Mouse (Mus musculus) adrenal gland, adult 8-10 months (tissue): ENCODE measurements around the gene Slc9a4. TPM values are rescaled to one million over a fixed set of nuclear protein-coding genes. Genes with fewer than 3 reads are reported as not detected.
"Not testable (repeated sequence)": the region's sequence is repeated elsewhere in the genome, so short reads cannot be mapped to it uniquely, and the experiment has no call there.

Experiments used
- DNase-seq: peaks from one replicate; pipeline ENCODE4 v3.0.0; 2022
- total RNA-seq, 4 experiments: library from RNA; stranded (reverse); gene quantifications; 2 replicates each; pipeline ENCODE4 v1.2.4; 2022

The Slc9a4 gene
- not detected for total RNA-seq

DNA sequence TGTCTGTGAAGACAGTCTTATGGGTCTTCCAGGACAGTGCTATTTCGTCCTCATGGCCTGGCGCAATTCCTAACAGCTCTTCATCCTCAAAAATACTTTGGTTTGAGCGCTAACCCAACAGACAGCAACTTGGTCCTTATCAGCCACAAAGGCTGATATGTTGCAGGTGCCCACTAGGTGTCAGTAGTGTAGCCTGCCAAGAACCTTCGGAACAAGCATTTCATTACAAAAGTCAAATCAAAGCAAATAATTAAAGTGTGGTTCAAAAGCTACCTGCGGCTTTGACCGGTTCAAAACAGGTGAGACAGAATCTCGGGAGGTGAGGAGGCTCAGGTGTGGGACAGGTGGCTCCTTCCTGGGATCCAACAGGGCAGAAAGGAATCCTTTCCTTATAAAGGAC, at the start of gene Slc9a4:
Gene Slc9a4, plus strand, starts transcription at position 298 of the 400 bp plus-strand sequence.
- DNase-seq: no peak

DNA sequence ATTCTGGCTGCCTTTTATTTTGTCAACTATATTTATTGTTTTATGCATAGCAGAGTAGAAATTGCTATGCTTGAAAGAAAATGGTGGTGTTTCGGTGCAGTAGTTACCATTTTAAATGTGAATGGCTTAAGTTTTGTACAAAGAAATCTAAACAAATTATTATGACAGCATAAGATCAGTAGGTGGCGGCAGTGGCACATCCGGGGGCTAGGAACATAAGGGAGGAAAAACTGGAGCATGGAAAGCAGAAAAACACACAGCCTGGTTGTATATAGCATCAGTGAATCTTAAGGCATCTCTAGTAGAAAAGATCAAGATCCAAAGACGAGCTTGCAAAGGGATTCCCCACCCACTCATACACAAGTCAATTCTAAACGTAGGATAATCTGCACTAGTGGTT, 42.3 kb upstream of the Slc9a4 start:
- DNase-seq: no peak

DNA sequence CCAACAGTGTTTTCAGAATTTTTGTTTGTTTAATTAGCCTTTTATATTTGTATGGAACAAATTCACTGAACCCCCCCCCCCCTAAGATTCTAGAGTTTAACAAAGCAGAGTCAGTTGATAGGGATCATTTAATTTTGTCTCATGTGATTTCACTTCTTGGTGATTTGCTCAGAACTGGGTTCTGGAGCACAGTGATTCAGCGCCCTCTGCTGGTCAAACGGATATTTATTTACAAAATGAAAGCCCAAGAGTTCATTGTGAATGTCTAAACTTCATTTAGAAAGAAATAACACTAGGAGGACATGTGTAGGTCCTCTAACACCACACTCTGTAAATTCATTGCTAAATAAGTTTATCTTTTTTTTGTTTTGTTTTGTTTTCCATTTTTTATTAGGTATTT, 35.2 kb upstream of the Slc9a4 start:
- peak; percentile 7 for DNase-seq

DNA sequence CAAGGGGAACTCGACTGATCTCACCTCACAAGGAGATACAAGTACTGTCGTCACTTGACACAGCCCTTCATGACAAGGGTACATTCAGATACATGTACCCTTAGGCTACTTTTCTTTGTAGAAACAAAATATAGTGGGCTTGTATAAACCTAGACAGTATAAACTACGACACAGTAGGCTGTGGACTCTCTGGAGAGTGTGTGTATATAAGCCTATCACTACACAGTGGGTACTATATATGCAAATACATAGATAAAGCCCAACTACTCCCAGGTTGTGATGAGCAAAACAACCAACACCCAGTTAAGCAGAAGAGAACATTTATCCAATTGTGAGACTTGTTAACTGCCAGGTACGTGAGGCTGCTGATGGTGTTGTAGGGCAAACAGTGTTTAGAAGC, 33.2 kb upstream of the Slc9a4 start:
- no peak for DNase-seq

DNA sequence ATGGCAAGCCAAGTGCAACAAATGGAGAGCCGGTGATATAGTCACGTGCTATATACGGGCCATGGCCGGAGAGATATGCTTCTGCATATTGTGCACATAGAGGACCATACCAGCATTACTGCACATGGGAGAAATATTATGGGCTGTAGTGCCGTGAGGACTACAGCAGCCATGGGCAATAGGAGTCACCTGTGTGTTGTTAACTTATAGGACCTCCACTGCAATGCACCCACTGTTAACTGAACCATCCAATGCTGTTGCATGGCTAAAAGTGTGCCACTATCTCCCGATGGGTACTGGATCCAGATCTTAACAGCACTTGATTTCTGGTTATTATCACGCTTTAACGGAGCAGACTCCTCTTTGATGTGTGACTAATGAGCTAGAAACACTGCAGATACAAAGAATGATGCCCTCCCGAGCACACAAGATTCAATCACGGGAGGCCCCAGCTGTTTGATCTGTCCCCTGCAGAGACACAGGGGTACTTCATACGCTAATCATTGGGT, 32.8 kb upstream of the Slc9a4 start:
- no peak for DNase-seq

DNA sequence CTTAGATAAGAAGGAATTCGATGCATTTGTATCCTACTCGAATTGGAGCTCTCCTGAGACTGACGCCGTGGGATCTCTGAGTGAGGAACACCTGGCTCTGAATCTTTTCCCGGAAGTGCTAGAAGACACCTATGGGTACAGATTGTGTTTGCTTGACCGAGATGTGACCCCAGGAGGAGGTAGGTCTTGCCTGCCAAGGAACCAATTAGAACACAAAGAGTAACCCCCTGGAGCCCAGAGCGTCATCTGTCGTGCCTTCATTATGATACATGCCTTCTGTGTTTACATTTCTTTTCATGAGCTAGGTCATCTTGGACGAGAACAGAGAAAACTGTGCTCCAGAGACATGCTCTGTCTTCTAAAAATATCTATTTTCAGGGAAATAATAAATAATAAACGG, 32.1 kb upstream of the Slc9a4 start:
- no peak for DNase-seq

DNA sequence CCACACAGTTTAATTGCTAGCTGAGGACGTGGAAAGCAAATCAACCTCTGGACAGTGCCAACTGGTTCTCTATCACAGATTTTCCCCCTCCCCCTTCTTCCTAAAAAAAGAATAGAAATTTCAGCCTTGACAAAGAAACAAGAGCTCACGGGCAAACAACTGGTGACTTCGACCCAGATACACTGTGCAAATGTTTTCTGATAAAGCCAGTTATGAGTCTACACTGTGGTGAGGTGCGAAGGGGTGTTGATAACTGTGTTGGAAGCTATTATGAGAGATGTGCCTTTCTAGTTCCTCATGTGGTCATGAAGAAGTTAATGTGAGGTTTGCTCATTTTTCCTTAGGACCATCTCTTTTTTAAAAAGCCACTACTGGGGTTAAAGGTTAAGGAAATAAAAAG, 10.5 kb upstream of the Slc9a4 start:
- no peak for DNase-seq

DNA sequence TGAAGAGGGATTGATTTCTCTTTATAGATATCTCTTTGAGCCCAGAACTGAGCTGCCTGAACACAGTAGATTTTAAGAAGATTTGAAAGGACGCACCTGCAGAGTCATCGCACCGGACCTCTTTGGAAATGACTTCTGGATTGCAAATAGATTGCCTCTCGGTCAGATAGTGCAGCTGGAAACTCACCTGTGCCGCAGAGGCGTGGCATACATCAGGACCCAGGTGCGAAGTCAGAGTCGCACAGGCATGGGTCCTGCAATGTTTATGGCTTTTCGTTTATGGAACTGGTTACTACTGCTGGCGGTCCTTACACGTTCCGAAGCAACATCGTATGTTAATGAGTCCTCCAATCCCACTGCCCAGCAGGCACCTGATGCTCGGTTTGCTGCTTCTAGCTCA, 388 bp downstream of the Slc9a4 start:
- no peak for DNase-seq

DNA sequence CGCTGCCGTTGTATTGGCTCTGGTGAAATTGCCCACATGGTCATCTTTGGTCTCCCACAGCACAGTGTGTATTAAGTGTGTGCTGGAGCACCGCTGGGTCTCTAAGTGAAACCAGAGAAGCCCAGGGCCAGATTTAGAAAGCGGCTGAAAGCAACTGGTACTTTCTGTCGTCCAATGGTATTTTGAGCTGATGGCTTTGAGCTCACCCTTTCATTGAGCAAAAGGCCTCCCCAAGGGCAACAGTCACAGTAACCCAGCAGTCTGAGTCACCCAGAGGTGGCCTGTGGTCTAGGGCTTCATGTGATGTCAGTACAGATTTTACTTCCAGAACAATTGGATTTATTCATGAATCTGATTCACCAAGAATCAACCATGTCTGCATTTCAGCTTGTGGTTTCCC, 6.9 kb downstream of the Slc9a4 start:
- peak; percentile 24 for DNase-seq

DNA sequence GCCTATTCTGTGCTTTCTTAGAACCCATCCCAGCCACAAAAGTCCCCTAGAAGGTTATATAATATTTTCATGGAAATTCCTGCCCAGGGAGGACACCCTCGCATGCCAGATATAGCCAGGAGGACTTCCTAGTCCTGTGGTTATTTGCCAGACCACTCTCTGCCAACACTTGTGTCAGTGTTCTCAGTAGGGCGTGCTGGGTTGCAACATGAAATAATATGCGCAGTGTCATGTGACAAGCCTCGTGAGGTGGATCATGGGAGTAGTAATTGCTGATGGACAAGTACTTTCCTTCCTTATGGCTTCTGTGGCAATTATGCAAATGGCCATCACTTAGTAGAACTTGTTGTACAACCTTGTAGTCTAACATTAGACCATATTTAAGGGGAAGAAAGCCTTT, 11.1 kb downstream of the Slc9a4 start:
- no peak for DNase-seq

DNA sequence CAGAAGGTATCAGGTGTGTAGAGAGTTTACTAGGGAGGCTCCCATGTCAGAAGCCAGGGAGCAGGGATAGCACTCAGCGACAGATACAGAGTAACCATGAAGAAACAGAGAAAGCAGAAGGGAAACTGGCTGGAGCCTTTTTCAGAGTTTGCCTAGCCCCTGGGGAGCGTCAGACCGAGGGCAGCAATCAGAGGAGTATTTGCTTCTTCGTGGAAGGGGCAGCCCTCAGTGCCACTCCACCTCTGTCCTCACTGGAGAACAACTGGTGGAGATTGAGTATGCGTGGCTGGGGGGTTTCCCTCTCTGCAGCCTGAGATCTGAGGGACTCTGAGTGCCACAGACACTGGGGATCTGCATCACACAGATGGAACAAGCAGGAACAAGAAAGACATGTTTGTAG, 17.9 kb downstream of the Slc9a4 start:
- no peak for DNase-seq

DNA sequence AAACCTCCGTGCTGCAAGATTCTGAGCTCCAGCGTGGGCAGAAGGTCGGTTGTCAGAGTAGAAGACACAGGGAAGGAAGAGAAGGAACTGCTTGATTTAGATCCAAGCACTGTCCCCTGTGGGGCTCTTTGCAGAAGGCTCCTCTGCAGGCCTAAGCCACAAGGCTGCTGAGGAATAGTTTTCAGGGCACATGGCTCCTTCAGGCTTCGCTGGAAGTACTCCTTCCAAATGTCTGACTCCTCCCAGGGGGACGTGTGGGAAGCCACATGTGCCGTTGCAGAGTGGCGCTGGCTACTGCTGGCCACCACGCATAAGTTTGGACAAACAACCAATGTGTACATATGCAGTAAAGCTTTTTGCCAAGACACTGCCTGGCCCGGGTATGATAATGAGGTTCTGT, 19.8 kb downstream of the Slc9a4 start:
- DNase-seq: not testable (repeated sequence)

DNA sequence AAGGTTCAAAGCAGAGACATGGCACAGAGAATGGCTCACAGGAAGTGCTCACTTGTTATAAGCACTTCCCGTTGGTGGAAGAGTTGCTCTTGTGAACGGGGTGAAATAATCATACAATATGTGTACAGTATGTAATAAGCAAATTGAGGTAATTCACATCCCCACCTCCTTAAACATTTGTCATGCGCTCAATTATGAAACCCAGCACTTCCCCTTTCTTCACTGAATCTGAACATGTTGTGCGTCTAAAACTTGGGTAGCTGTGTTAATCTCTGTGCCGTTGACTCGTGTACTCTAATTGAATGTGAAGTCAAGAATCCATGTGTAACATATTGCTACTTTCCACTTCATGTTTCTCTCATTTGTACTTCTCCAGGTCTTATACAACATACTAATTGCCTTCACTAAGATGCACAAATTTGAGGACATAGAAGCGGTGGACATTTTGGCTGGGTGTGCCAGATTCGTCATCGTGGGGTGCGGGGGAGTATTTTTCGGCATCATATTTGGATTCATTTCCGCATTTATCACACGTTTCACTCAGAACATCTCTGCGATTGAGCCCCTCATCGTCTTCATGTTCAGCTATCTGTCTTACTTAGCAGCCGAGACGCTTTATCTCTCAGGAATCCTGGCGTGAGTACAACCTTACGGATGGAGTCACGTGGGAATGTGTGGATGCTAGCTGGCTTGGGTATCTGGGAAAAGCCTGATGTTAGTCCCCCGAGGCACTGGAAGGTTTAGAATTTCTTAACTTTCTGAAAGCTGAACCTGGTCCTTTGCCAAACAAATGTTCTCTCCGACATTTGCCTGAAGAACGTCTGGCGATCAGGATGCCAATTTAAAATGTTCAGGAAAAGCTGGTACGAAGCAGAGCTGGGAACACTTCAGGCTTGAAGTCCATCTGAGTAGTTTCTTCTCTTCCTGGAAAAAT, 20.8 kb downstream of the Slc9a4 start:
- no peak for DNase-seq

DNA sequence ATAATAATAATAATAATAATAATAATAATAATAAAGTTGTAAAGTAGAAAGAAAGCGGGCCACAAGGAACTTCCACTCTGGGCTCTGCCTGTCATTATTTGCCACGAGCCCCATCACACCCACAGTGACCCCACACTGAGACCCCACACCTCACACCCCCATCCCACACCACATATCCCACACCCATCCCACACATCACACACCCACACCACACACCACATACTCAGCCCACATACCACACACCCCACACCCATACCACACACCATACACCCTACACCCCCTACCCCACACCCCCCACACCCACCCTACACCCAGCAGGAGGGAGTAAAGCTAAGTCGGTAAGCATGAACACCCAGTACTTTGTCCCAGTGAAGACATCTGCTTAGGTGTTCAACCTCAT, 21.6 kb downstream of the Slc9a4 start:
- no peak for DNase-seq

DNA sequence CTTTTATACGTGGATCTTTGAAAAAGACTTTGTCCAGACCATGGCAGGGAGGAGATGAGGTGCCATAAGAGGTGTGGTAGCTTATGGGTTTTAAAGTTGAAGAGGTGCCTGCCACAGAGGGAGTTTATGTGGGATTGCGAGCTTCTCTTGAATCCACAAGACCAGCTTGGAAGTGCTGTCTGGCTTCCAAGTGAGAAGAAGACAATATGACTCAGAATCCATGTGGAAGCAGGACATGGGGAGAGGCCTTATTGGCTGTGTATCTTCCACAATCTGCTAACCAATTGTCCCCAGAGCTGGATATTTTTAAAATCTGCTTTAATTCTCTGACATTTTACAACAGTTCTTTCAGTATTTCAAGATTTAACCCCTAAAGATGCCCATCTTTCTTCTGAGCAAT, 33.3 kb downstream of the Slc9a4 start:
- DNase-seq: no peak

DNA sequence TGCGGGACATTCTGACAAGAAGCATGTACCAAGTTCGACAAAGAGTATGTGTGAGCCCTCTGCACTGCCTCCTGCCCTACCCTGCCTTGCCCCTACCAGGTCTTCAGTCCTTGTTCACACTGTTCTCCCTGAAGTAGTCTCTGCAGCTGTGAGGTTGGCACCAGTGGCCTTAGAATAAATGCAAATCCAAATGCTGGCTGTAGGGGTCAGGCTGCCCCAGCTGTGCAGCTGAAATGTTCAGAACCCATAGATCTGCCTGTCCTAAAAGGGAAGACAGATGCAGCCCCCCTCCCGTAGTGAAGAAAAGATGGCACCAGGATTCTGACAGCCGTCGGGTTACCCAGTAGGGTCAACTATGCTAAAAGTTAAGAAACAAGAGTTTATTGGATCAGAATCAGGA, 39.2 kb downstream of the Slc9a4 start:
- DNase-seq: no peak

DNA sequence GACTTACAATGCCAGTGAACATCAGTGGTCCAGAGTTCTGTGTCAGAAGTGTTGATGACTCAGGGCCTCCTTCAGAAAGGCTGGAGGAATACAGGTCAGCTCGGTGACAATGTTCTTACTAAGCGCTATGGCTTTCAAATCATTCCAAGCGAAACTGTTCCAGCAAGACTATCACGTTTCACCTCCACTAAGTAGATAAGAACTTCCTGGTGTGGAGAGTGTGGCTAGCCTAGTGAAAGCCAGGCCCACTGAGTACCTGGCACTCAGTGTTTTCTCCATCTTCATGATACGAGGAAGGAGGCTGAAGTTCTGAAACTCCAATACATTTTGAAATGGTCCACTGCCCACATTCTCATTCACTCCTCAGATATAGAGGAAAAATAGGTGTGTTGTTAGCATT, 40.0 kb downstream of the Slc9a4 start:
- DNase-seq: no peak

DNA sequence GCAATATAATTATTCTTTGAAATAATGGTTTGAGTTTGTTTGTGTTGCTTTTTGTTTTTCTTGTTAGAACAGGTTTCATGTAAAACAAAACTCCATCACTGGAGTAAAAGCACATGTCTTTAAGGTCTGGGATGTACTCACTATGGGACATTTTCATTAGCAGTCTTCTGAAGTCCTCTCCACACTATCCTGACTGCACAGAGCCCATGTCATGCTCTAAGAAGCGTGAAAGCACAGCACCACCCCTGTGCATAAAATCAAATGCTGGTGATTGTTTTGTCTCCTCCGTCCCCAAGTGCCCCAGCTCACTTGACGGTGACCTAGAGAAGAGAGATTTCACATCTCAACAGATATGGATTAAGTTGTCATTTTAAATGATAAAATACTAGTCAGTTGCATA, 45.1 kb downstream of the Slc9a4 start:
- no peak for DNase-seq

DNA sequence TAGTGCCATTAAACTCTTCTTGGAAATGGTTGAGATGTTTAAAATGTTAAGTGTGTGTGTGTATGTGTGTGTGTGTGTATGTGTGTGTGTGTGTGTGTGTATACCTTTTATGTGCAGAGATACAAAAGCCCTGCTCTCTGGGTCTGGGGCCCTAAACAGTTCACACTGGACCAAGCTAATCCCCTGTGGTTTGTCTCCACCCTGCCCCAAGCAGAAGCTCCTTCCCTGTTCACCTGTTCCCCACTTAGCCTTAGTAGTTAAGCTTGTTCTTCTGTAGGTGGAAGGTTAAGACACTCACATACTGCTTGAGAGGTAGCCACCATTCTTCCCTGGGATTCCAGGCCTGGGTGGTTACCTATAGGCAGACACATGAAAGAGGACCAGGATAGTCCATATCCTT, 47.1 kb downstream of the Slc9a4 start:
- DNase-seq: no peak

DNA sequence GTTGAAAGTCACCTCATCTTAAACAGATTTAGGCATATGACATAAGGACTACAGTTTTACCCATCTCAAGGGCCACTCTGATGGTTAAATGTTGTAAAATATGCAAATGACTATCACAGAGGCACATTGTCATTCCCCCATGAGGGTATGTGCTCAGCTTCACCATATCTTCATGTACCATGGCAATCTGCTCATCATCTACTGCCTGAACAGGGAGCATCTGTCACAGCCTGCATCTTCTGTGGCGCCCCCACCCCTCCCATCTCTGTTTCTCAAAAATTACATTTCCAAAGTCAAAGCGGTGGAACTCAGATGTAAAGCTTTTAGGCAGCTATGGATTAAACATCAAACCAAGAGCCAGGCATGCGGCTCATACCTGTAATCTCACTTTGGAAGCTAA, 48.6 kb downstream of the Slc9a4 start:
- DNase-seq: no peak

DNA sequence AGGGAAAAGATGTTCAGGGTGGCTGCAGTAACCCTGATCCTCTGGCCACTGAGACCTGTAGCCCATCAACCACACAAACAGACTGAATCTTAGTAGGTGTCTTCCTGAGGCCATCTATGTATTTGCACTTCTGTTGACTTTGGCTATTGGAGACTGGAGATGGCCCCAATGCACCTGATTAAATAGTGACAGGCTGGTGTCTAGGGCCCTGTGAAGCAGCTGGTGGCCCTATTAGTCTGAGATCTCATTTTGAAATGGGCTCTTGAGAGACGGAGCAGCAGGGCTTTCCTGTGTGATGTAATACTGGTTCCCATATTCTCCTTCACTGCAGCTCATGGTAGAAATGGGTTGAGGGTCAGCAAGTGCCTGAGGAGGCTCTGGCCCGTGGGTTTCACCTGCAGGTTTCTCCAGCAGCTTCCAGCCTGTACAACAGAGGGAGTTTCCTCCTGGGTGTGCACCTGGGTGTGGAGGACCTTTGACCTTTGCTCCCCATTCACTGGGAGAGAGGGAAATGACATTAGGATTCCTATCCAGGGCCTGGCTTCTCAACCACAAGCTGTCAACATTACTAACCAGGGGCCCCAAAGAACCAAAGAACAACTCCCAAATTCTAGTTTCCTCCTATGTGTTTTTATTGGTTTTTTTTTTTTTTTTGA, 52.7 kb downstream of the Slc9a4 start:
- no peak for DNase-seq

DNA sequence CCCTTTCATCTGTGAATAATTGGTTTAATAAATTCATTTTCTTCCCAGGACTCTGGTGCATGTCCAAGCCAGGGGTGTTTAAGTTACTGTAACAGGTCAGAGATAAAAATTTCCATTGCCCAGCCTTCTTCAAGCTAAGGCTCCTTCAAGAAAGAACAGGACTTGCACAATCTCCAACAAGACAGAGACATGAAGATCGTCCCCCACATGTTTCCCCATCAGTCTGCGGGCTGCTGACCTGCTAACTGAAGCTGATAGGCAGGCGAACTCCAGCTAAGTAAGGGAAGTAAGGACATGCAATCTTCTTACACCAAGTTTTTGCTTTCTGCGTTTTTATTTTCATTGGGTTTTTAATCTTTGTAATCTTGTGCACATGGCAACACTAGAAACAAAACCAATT, 54.7 kb downstream of the Slc9a4 start:
- no peak for DNase-seq

DNA sequence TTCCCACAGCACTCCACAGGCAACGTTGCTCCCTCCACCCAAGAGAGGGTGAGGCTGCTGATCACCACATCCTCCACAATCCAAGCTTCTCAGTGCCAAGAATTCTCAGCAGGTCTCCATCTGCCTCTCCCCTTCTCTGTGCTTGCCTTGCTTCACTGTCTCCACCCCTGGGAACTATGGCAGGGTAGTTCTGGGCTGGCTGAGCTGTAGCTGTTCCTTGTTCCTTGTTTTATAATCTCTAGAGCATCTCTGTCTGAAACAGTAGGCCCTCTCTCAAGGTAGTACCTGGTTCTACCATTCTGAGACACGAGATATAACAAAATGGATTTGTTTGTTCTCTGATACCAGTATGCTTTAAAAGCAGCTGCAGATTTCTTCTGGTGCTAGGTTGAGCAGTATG, 68.4 kb downstream of the Slc9a4 start:
- no peak for DNase-seq
